Mouse (Mus musculus) NIH3T3 (cell line): Measurements from ENCODE around the gene Pam.

Source experiments
- DNase-seq: peaks from one replicate; pipeline ENCODE4 v3.0.0-alpha.2; 2012; ENCODE audit warnings: low read depth

Pam gene

GRCm38 (mm10) chr1:98079640-98080039 is 15.8 kb downstream of the Pam start:
- no peak for DNase-seq

GRCm38 (mm10) chr1:98078735-98079134 is 16.7 kb downstream of the Pam start:
- DNase-seq = no peak

- DNase-seq = no peak
Measured at GRCm38 (mm10) chr1:98073826-98074225, 21.6 kb downstream of the Pam start.

GRCm38 (mm10) chr1:98073127-98073526 is 22.3 kb downstream of the Pam start:
- no peak for DNase-seq

GRCm38 (mm10) chr1:98072045-98072444 is 23.4 kb downstream of the Pam start:
- DNase-seq = peak; percentile 46

GRCm38 (mm10) chr1:98071436-98071835 is 24.0 kb downstream of the Pam start:
- DNase-seq = no peak

- no peak for DNase-seq
Measured at GRCm38 (mm10) chr1:98070743-98071325, 24.6 kb downstream of the Pam start.

GRCm38 (mm10) chr1:98068177-98068576 is 27.3 kb downstream of the Pam start:
- no peak for DNase-seq

GRCm38 (mm10) chr1:98062074-98062473 is 33.4 kb downstream of the Pam start:
- DNase-seq = peak; percentile 25

- DNase-seq = peak; percentile 56
Measured at GRCm38 (mm10) chr1:98059401-98059800, 36.0 kb downstream of the Pam start.

GRCm38 (mm10) chr1:98056996-98057945 is 38.2 kb downstream of the Pam start:
- no peak for DNase-seq

GRCm38 (mm10) chr1:98056277-98056676 is 39.2 kb downstream of the Pam start:
- DNase-seq = peak; percentile 77

- DNase-seq = no peak
Measured at GRCm38 (mm10) chr1:98055591-98055990, 39.9 kb downstream of the Pam start.

- DNase-seq = no peak
Measured at GRCm38 (mm10) chr1:98053994-98054393, 41.5 kb downstream of the Pam start.

- DNase-seq = no peak
Measured at GRCm38 (mm10) chr1:98053447-98053846, 42.0 kb downstream of the Pam start.

- DNase-seq = no peak
Measured at GRCm38 (mm10) chr1:98052775-98053174, 42.7 kb downstream of the Pam start.

GRCm38 (mm10) chr1:98051039-98051438 is 44.4 kb downstream of the Pam start:
- no peak for DNase-seq

- DNase-seq = no peak
Measured at GRCm38 (mm10) chr1:98049756-98050155, 45.7 kb downstream of the Pam start.

- no peak for DNase-seq
Measured at GRCm38 (mm10) chr1:98048218-98048801, 47.1 kb downstream of the Pam start.

GRCm38 (mm10) chr1:98047284-98048217 is 47.9 kb downstream of the Pam start:
- peak; percentile 64 for DNase-seq

- no peak for DNase-seq
Measured at GRCm38 (mm10) chr1:98042425-98042824, 53.0 kb downstream of the Pam start.

- peak; percentile 70 for DNase-seq
Measured at GRCm38 (mm10) chr1:98038252-98038651, 57.2 kb downstream of the Pam start.
